Mouse (Mus musculus): ENCODE results near the gene Slc44a5. TPM values are rescaled to one million over a fixed set of nuclear protein-coding genes. Genes with fewer than 3 reads are reported as not detected.

The Slc44a5 gene
- polyA plus RNA-seq, 1 experiment from 2014 or later = 9.3 TPM

- Histone ChIP-seq H3K4me3 (ENCODE audit: low read depth, low read length) (no peak overlapping the region), H3K4me1 (ENCODE audit: control insufficient read depth, insufficient read depth, low read length) (no peaks in the 10 kb centered on the region), H3K4me2 (ENCODE audit: low read length) (no peak overlapping the region), H3K9me3 (replicated peaks; ENCODE audit: control insufficient read depth, low read length, poor library complexity, severe bottlenecking) (no peaks in the 10 kb centered on the region), H3K27ac (ENCODE audit: low read length) (no peak overlapping the region), H3K9ac (ENCODE audit: low read depth, low read length) (no peak overlapping the region), H3K27me3 (ENCODE audit: control insufficient read depth, insufficient read depth, low read depth, low read length) (no peaks in the 10 kb centered on the region), H3K36me3 (ENCODE audit: control insufficient read depth, insufficient read depth, low read length) (no peaks in the 10 kb centered on the region)
- ATAC-seq = no peak
Observed at GRCm38 (mm10) chr3:154298490-154298889, 325.3 kb downstream of the Slc44a5 start.

GRCm38 (mm10) chr3:154300006-154300405 lies 326.8 kb downstream of the Slc44a5 start:
- no peaks in the 10 kb centered on the region for H3K36me3 ChIP-seq (ENCODE audit: control insufficient read depth, insufficient read depth, low read length)
- no peaks in the 10 kb centered on the region for H3K27me3 ChIP-seq (ENCODE audit: control insufficient read depth, insufficient read depth, low read depth, low read length)
- H3K4me1 ChIP-seq (ENCODE audit: control insufficient read depth, insufficient read depth, low read length) = no peaks in the 10 kb centered on the region
- H3K4me2 ChIP-seq (ENCODE audit: low read length) = no peak overlapping the region
- no peak for ATAC-seq
- no peak overlapping the region for H3K9ac ChIP-seq (ENCODE audit: low read depth, low read length)
- H3K27ac ChIP-seq (ENCODE audit: low read length) = no peak overlapping the region
- no peaks in the 10 kb centered on the region for H3K9me3 ChIP-seq (replicated peaks; ENCODE audit: control insufficient read depth, low read length, poor library complexity, severe bottlenecking)
- WGBS = 96% methylated on average over 9 of the region's 9 CpGs
- H3K4me3 ChIP-seq (ENCODE audit: low read depth, low read length) = no peak overlapping the region

GRCm38 (mm10) chr3:154301102-154301501 lies 327.9 kb downstream of the Slc44a5 start:
- 86% methylated on average over 4 of the region's 4 CpGs for WGBS
- no peak overlapping the region for H3K9ac ChIP-seq (ENCODE audit: low read depth, low read length)
- H3K4me1 ChIP-seq (ENCODE audit: control insufficient read depth, insufficient read depth, low read length) = no peaks in the 10 kb centered on the region
- H3K27ac ChIP-seq (ENCODE audit: low read length) = no peak overlapping the region
- H3K9me3 ChIP-seq (replicated peaks; ENCODE audit: control insufficient read depth, low read length, poor library complexity, severe bottlenecking) = no peaks in the 10 kb centered on the region
- no peak for ATAC-seq
- no peaks in the 10 kb centered on the region for H3K27me3 ChIP-seq (ENCODE audit: control insufficient read depth, insufficient read depth, low read depth, low read length)
- no peaks in the 10 kb centered on the region for H3K36me3 ChIP-seq (ENCODE audit: control insufficient read depth, insufficient read depth, low read length)
- H3K4me2 ChIP-seq (ENCODE audit: low read length) = no peak overlapping the region
- H3K4me3 ChIP-seq (ENCODE audit: low read depth, low read length) = no peak overlapping the region

- WGBS = 70% methylated on average over 16 of the region's 16 CpGs
- Histone ChIP-seq H3K4me2 (ENCODE audit: low read length) (no peak overlapping the region), H3K27me3 (ENCODE audit: control insufficient read depth, insufficient read depth, low read depth, low read length) (no peaks in the 10 kb centered on the region), H3K4me1 (ENCODE audit: control insufficient read depth, insufficient read depth, low read length) (no peaks in the 10 kb centered on the region), H3K27ac (ENCODE audit: low read length) (no peak overlapping the region), H3K4me3 (ENCODE audit: low read depth, low read length) (no peak overlapping the region), H3K9ac (ENCODE audit: low read depth, low read length) (no peak overlapping the region), H3K9me3 (replicated peaks; ENCODE audit: control insufficient read depth, low read length, poor library complexity, severe bottlenecking) (no peaks in the 10 kb centered on the region), H3K36me3 (ENCODE audit: control insufficient read depth, insufficient read depth, low read length) (no peaks in the 10 kb centered on the region)
- ATAC-seq = no peak
Observed at GRCm38 (mm10) chr3:154305163-154305884, 332.1 kb downstream of the Slc44a5 start.

GRCm38 (mm10) chr3:154317651-154318248 lies 344.5 kb downstream of the Slc44a5 start:
- H3K36me3 ChIP-seq (ENCODE audit: control insufficient read depth, insufficient read depth, low read length) = no peaks in the 10 kb centered on the region
- no peak overlapping the region for H3K4me2 ChIP-seq (ENCODE audit: low read length)
- no peak for ATAC-seq
- WGBS = 18% methylated on average over 5 of the region's 5 CpGs
- no peaks in the 10 kb centered on the region for H3K9me3 ChIP-seq (replicated peaks; ENCODE audit: control insufficient read depth, low read length, poor library complexity, severe bottlenecking)
- no peak overlapping the region for H3K27ac ChIP-seq (ENCODE audit: low read length)
- peaks cover 3% of the 10 kb centered on the region; the same call in 1 of the 2 replicates for H3K27me3 ChIP-seq (ENCODE audit: control insufficient read depth, insufficient read depth, low read depth, low read length)
- no peak overlapping the region for H3K9ac ChIP-seq (ENCODE audit: low read depth, low read length)
- no peaks in the 10 kb centered on the region for H3K4me1 ChIP-seq (ENCODE audit: control insufficient read depth, insufficient read depth, low read length)
- no peak overlapping the region for H3K4me3 ChIP-seq (ENCODE audit: low read depth, low read length)

Other genes starting within 250 kb of the Slc44a5 start
- gene St6galnac3, start 248.3 kb upstream of the Slc44a5 start, polyA plus RNA-seq (2015; fragmentation: Nextera tagmentation; extraction: Ambion mirVana) = 19.1 and 21.5 TPM in 2 replicates
- 0.09 TPM in 1 of 2 replicates, not detected in the other for gene Asb17, start 129.2 kb upstream of the Slc44a5 start, polyA plus RNA-seq (2015; fragmentation: Nextera tagmentation; extraction: Ambion mirVana)
- gene Msh4, start 67.3 kb upstream of the Slc44a5 start, polyA plus RNA-seq (2015; fragmentation: Nextera tagmentation; extraction: Ambion mirVana) = 0.15 and 0.32 TPM in 2 replicates
- gene Rabggtb, start 60.4 kb upstream of the Slc44a5 start, polyA plus RNA-seq (2015; fragmentation: Nextera tagmentation; extraction: Ambion mirVana) = 49.3 and 56.5 TPM in 2 replicates
- 56.7 and 65.6 TPM in 2 replicates for gene Acadm, start 28.8 kb upstream of the Slc44a5 start, polyA plus RNA-seq (2015; fragmentation: Nextera tagmentation; extraction: Ambion mirVana)